Mouse (Mus musculus): ENCODE results near the gene Lyrm1. TPM values are rescaled to one million over a fixed set of nuclear protein-coding genes. Genes with fewer than 3 reads are reported as not detected.

The Lyrm1 gene
- polyA plus RNA-seq, 1 experiment from 2014 or later, result 7.6 TPM

DNA sequence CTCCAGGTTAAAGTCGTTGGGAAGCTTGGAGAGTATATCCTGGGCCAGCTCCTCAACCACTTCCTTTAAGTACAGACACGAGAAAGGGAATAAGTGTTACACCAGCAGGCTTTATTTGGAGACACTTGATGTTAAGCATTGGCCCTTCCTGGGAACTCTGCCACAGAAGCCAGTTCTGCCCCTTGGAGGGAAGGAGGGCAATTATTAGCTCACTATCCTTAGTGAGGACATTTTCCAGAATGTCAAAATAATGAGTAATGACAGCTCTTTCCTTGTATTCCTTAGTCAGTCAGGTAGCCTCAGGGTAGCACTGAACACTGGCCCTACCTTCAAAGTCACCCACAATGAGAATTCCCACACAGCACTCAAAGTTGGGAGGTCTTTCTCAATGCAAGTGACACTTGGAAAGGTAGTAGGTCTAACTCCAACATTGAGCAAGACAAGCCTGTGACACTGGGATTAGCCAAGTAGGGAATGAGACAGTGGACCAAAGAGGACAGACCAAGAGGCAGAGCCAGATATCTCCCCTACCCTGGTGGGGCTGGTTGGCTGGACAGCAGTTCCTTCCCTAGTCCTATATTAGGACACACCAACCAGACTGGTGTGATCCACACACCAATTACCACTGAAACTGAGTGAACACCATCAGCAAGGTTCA lies 33.3 kb downstream of the Lyrm1 start:
- Histone ChIP-seq H3K27me3 (no peaks in the 10 kb centered on the region), H3K4me2 (no peak overlapping the region), H3K9me3 (replicated peaks) (no peaks in the 10 kb centered on the region), H3K36me3 (no peaks in the 10 kb centered on the region), H3K27ac (no peak overlapping the region), H3K4me3 (no peak overlapping the region), H3K4me1 (replicated peaks) (no peaks in the 10 kb centered on the region), H3K9ac (no peak overlapping the region)
- ATAC-seq (replicated peaks; ENCODE audit: insufficient number of reproducible peaks, insufficient read depth, low FRiP score, low read depth), result no peak
- 53% methylated on average over 2 of the region's 2 CpGs for WGBS

DNA sequence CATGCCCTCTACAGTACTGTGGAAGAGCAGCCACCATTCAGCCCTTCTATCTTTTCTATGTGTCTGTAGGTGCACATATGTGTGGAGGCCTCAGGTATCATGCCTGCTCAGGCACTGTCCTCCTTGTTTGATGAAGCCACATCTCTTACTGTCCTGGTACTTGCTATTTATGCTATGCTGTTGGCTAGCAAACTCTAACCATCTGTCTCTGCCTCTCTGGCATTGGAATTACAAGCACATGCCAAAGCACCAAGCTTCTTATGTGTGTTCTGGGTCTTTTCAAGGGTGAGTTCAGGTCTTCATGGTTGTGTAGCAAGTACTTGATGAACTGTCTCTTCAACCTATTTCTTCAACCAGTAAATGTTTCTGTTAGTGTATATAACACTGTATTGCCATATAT lies 40.7 kb downstream of the Lyrm1 start:
- no peak overlapping the region for H3K27ac ChIP-seq
- H3K4me2 ChIP-seq, result no peak overlapping the region
- no peaks in the 10 kb centered on the region for H3K27me3 ChIP-seq
- H3K9ac ChIP-seq, result no peak overlapping the region
- H3K4me1 ChIP-seq (replicated peaks), result no peaks in the 10 kb centered on the region
- no peaks in the 10 kb centered on the region for H3K9me3 ChIP-seq (replicated peaks)
- ATAC-seq (replicated peaks; ENCODE audit: insufficient number of reproducible peaks, insufficient read depth, low FRiP score, low read depth), result no peak
- H3K36me3 ChIP-seq, result no peaks in the 10 kb centered on the region
- no peak overlapping the region for H3K4me3 ChIP-seq

DNA sequence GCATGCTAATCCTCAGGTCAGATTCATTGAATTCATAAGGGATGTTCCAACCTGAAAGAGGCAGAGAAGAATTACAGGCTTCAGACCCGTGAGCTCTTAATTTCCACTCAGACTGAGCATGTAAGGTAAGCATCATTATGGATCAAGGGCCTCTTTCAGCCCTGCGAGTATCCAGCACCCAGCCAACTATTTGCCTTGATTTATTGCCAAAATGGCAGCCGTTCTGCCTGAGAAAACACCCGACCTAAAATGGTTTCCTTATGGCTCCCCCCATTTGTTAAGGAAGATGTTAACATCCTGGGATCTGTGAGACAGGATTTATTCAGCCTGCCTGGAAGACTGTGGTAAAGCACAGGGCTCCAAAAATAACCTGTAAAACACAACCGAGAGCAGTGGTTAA lies 41.4 kb downstream of the Lyrm1 start:
- H3K9ac ChIP-seq, result no peak overlapping the region
- H3K27me3 ChIP-seq, result no peaks in the 10 kb centered on the region
- H3K4me3 ChIP-seq, result no peak overlapping the region
- no peaks in the 10 kb centered on the region for H3K36me3 ChIP-seq
- H3K27ac ChIP-seq, result no peak overlapping the region
- WGBS, result 55% methylated on average over 5 of the region's 5 CpGs
- no peak for ATAC-seq (replicated peaks; ENCODE audit: insufficient number of reproducible peaks, insufficient read depth, low FRiP score, low read depth)
- no peak overlapping the region for H3K4me2 ChIP-seq
- no peaks in the 10 kb centered on the region for H3K4me1 ChIP-seq (replicated peaks)
- no peaks in the 10 kb centered on the region for H3K9me3 ChIP-seq (replicated peaks)

DNA sequence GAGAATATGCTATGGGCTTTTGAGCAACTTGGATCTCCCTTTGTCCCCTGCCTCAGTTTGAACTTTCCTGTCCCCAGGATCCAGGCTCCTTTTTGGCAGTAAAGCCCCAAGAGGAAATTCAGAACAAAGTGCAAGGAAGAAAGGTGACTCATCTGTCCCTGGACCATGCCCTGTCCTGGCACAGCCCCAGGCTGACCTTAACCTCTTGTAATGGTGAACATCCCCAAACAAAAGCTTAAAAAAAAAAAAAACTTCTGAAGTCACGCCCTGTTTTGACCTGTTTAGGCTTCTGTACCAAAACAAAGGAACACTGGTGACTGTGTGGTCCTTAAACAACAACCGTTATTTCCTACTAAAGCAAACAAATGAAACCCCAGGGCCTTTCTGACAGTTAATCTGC lies 45.9 kb downstream of the Lyrm1 start:
- no peak overlapping the region for H3K4me3 ChIP-seq
- no peak overlapping the region for H3K27ac ChIP-seq
- H3K9ac ChIP-seq, result no peak overlapping the region
- no peaks in the 10 kb centered on the region for H3K9me3 ChIP-seq (replicated peaks)
- H3K36me3 ChIP-seq, result no peaks in the 10 kb centered on the region
- no peaks in the 10 kb centered on the region for H3K27me3 ChIP-seq
- 58% methylated on average over 2 of the region's 2 CpGs for WGBS
- no peak overlapping the region for H3K4me2 ChIP-seq
- no peaks in the 10 kb centered on the region for H3K4me1 ChIP-seq (replicated peaks)
- no peak for ATAC-seq (replicated peaks; ENCODE audit: insufficient number of reproducible peaks, insufficient read depth, low FRiP score, low read depth)

DNA sequence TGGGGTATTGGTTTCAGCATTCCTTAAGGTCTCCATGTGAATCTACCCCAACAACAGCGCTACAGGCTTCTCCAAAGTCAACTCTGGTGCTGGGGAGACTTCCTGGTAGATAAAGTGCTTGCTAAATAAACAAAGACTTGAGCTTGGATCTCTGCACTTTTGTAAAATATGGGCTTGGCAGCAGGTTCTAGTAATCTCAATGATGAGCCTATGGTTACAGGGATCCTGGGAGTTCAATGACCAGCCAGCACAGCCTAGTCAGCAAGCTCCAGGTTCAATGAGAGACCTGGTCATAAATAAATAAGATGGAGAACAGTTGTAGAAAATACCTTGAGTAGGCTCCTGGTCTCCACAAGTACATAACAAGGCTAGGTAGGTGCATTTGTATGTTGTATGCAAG lies 58.4 kb downstream of the Lyrm1 start:
- Histone ChIP-seq H3K4me2 (no peak overlapping the region), H3K36me3 (no peaks in the 10 kb centered on the region), H3K4me1 (replicated peaks) (no peaks in the 10 kb centered on the region; the same call in 1 of the 2 replicates), H3K27me3 (no peaks in the 10 kb centered on the region), H3K9ac (no peak overlapping the region), H3K27ac (no peak overlapping the region), H3K9me3 (replicated peaks) (no peaks in the 10 kb centered on the region), H3K4me3 (no peak overlapping the region)
- ATAC-seq (replicated peaks; ENCODE audit: insufficient number of reproducible peaks, insufficient read depth, low FRiP score, low read depth), result no peak
- WGBS, result 55% methylated on average over 1 of the region's 1 CpGs

DNA sequence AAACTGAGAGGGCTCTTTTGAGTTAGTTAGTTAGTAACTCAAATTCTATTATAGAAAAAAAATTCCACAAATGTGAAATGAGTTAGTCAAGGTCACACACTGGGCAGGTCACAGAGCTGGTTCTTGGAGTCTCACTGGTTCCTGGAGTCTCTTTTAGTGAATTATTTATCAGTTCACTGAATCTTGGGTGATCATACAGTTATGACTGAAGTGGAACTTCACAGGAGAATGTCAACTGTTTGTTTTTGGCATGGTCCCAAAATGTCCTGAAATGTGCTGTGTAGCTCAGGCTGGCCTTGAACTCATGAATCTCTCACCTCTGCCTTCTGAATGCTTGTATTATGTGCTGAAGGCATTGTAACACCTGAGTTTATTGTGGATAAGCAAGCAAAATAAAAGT lies 61.8 kb downstream of the Lyrm1 start:
- no peak overlapping the region for H3K9ac ChIP-seq
- no peaks in the 10 kb centered on the region for H3K27me3 ChIP-seq
- H3K4me3 ChIP-seq, result no peak overlapping the region
- no peak for ATAC-seq (replicated peaks; ENCODE audit: insufficient number of reproducible peaks, insufficient read depth, low FRiP score, low read depth)
- no peak overlapping the region for H3K4me2 ChIP-seq
- no peaks in the 10 kb centered on the region for H3K9me3 ChIP-seq (replicated peaks)
- no peak overlapping the region for H3K27ac ChIP-seq
- H3K4me1 ChIP-seq (replicated peaks), result peaks cover 4% of the 10 kb centered on the region; the same call in 1 of the 2 replicates
- H3K36me3 ChIP-seq, result no peaks in the 10 kb centered on the region

DNA sequence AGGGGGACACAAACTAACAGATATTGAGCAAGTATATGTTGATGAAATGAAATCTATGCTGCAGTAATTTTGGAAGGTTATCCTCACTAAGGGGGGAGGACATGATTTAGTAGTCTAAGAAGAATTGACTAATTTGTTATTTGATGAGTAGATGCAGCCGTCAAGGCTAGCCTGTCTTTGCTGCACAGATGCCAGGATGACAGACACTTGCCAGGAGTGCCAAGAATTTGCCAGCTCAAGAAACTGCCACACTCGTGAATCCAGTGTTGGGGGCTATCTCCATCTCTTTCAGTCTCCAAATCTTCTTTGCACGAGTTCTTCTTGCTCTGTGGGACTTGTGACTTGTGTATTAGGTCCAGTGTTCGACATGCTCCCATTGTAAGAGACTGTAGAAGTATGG lies 63.4 kb downstream of the Lyrm1 start:
- WGBS, result 59% methylated on average over 4 of the region's 4 CpGs

DNA sequence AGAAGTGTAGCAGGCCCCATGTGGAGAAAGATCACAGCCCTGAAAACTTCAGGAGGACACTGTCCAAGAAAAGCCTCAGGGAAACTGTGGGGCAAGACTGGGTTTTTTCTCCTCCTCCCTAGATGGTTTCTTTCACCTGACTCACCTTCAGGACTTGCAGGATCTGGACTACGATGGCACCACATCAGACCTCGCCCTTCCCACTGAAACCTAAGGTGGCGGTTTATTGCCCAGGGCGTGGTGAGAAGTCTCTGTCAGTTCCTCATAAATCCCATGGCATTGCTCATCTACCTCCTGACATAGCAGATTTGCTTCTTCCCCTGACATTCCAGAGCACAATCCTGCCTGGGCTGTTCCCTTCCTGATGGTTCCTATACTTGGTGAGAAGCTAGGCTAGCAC lies 63.8 kb downstream of the Lyrm1 start:
- Histone ChIP-seq H3K9ac (no peak overlapping the region), H3K4me2 (no peak overlapping the region), H3K27ac (no peak overlapping the region), H3K36me3 (no peaks in the 10 kb centered on the region), H3K27me3 (no peaks in the 10 kb centered on the region), H3K4me1 (replicated peaks) (peaks cover 4% of the 10 kb centered on the region; the same call in 1 of the 2 replicates), H3K9me3 (replicated peaks) (no peaks in the 10 kb centered on the region), H3K4me3 (no peak overlapping the region)
- WGBS, result 84% methylated on average over 4 of the region's 4 CpGs
- no peak for ATAC-seq (replicated peaks; ENCODE audit: insufficient number of reproducible peaks, insufficient read depth, low FRiP score, low read depth)

More for the DNA sequence above, 63.4 kb downstream of the Lyrm1 start:
- Histone ChIP-seq H3K4me2 (no peak overlapping the region), H3K4me1 (replicated peaks) (peaks cover 4% of the 10 kb centered on the region; the same call in 1 of the 2 replicates), H3K9ac (no peak overlapping the region), H3K27ac (no peak overlapping the region), H3K36me3 (no peaks in the 10 kb centered on the region), H3K9me3 (replicated peaks) (no peaks in the 10 kb centered on the region), H3K4me3 (no peak overlapping the region), H3K27me3 (no peaks in the 10 kb centered on the region)
- no peak for ATAC-seq (replicated peaks; ENCODE audit: insufficient number of reproducible peaks, insufficient read depth, low FRiP score, low read depth)

DNA sequence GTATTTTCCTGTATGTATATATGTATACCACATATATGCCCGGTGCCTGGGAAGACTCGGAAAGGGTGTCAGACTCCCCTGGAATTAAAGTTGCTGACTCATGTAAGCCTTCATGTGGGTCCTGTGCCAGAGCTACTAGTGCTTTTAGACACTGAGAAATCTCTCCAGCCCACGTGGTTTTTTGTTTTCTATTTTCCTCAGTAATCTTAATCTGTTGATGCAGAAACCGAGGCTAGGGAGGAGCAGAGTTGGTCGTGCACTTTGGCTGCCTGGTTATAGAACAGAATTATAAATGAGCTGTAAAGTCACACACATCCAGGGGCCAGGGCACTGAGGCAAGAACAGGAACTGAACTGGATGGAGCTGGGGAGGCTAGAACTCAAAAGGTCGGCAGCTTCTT lies 64.3 kb downstream of the Lyrm1 start:
- H3K27me3 ChIP-seq, result no peaks in the 10 kb centered on the region
- H3K27ac ChIP-seq, result no peak overlapping the region
- H3K4me2 ChIP-seq, result no peak overlapping the region
- no peak overlapping the region for H3K4me3 ChIP-seq
- no peak for ATAC-seq (replicated peaks; ENCODE audit: insufficient number of reproducible peaks, insufficient read depth, low FRiP score, low read depth)
- no peak overlapping the region for H3K9ac ChIP-seq
- WGBS, result 70% methylated on average over 6 of the region's 6 CpGs
- no peaks in the 10 kb centered on the region for H3K9me3 ChIP-seq (replicated peaks)
- no peaks in the 10 kb centered on the region for H3K36me3 ChIP-seq
- 0 out of 2 replicates have a peak, but pooled peaks cover 4% of the 10 kb centered on the region for H3K4me1 ChIP-seq (replicated peaks)

DNA sequence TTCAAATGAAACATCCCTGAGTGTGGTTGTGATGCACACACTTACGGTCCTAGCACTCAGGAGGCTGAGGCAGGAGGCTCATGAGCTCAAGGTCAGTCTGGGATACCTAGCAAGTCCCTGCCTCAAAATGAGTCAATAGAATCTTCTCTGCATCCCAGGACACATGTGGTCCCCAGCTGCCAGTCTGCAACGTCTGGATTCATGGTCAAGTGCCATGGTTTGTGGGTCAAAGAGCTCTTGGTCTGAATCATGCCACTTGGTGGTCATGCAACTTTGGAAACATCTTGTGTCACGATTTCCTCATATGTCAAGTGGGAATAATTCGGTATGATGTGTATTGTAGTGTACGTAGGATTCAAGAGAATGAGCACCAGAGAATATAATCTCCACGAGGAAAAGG lies 64.9 kb downstream of the Lyrm1 start:
- no peaks in the 10 kb centered on the region for H3K9me3 ChIP-seq (replicated peaks)
- no peaks in the 10 kb centered on the region for H3K27me3 ChIP-seq
- H3K27ac ChIP-seq, result no peak overlapping the region
- H3K4me2 ChIP-seq, result no peak overlapping the region
- 81% methylated on average over 6 of the region's 6 CpGs for WGBS
- H3K4me3 ChIP-seq, result no peak overlapping the region
- no peak for ATAC-seq (replicated peaks; ENCODE audit: insufficient number of reproducible peaks, insufficient read depth, low FRiP score, low read depth)
- H3K4me1 ChIP-seq (replicated peaks), result 0 out of 2 replicates have a peak, but pooled peaks cover 4% of the 10 kb centered on the region
- H3K9ac ChIP-seq, result no peak overlapping the region
- H3K36me3 ChIP-seq, result no peaks in the 10 kb centered on the region

DNA sequence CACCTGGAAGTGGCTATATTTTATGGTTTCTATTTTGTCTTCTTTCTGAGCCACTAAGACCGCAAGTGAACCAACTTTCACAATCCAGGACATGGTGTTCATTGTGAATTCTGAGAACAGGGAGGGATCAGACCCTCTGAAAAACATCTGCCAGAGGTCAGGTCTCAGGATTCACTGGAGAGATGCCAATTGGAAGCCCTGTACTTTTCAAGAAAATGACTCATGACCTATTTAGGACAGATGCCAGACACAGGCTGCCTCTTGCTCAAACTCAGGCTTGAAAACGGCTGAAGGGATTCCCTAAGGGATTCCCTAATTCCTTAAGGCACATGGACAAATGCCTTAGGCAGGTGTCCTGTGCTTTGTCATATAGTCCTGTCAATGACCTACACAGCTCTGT lies 65.4 kb downstream of the Lyrm1 start:
- WGBS, result 42% methylated on average over 2 of the region's 2 CpGs
- Histone ChIP-seq H3K4me3 (no peak overlapping the region), H3K4me2 (no peak overlapping the region), H3K27me3 (no peaks in the 10 kb centered on the region), H3K27ac (no peak overlapping the region), H3K9ac (no peak overlapping the region), H3K9me3 (replicated peaks) (no peaks in the 10 kb centered on the region), H3K36me3 (no peaks in the 10 kb centered on the region), H3K4me1 (replicated peaks) (0 out of 2 replicates have a peak, but pooled peaks cover 4% of the 10 kb centered on the region)
- no peak; the same call in 1 of the 2 replicates for ATAC-seq (replicated peaks; ENCODE audit: insufficient number of reproducible peaks, insufficient read depth, low FRiP score, low read depth)

DNA sequence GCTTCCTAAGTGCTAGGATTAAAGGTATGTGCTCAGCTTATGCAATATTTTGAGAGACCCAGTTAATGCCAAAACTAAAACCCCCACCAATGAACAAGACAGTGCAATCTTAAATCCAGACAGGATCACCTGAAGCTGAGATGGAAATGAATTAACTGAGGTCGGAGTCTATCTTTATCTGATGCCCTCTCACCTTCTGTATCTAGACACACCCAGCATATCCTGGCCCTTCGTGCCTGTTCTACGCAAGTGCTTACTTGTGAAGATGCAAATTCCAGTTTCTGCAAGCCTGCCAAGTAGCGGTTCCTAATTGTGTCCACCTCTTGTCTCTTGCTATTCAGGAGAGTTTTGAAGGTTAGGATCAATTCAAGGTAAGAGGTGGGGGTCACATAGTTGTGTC lies 69.5 kb downstream of the Lyrm1 start:
- Histone ChIP-seq H3K4me1 (replicated peaks) (0 out of 2 replicates have a peak, but pooled peaks cover 4% of the 10 kb centered on the region), H3K9me3 (replicated peaks) (no peaks in the 10 kb centered on the region), H3K27ac (no peak overlapping the region), H3K36me3 (no peaks in the 10 kb centered on the region), H3K9ac (no peak overlapping the region), H3K27me3 (no peaks in the 10 kb centered on the region), H3K4me2 (no peak overlapping the region), H3K4me3 (no peak overlapping the region)
- 69% methylated on average over 4 of the region's 4 CpGs for WGBS
- ATAC-seq (replicated peaks; ENCODE audit: insufficient number of reproducible peaks, insufficient read depth, low FRiP score, low read depth), result no peak
